Mouse (Mus musculus) natural killer cell, adult 2 months (primary cell): ENCODE results near the gene Arrdc2.

Experiments used
- DNase-seq, 2 experiments: peaks; one replicate each; pipeline ENCODE4 v3.0.0; 2022; ENCODE audit warnings: low spot score in 2 of 2

Arrdc2 gene

GRCm38 (mm10) chr8:70808955-70809701 is 30.4 kb downstream of the Arrdc2 start:
- no peak for DNase-seq

- peak; percentile 44 to 50 for DNase-seq
Observed at GRCm38 (mm10) chr8:70808239-70808638, 31.3 kb downstream of the Arrdc2 start, which contains the start of gene Il12rb1. Il12rb1 (plus strand) TSS chr8:70808449.

GRCm38 (mm10) chr8:70807304-70807703 is 32.2 kb downstream of the Arrdc2 start:
- DNase-seq, result no peak

GRCm38 (mm10) chr8:70806541-70806940 is 33.0 kb downstream of the Arrdc2 start:
- peak; percentile 73 to 74 for DNase-seq

- DNase-seq, result peak; percentile 77 to 82
Observed at GRCm38 (mm10) chr8:70804481-70805206, 34.9 kb downstream of the Arrdc2 start, which contains the start of gene Mast3. Mast3 (minus strand) TSS chr8:70805054.

- DNase-seq, result peak in 1 of 2 experiments; percentile 69
Observed at GRCm38 (mm10) chr8:70803761-70804480, 35.6 kb downstream of the Arrdc2 start.

- DNase-seq, result no peak
Observed at GRCm38 (mm10) chr8:70802786-70803510, 36.6 kb downstream of the Arrdc2 start.

- DNase-seq, result no peak
Observed at GRCm38 (mm10) chr8:70801830-70802229, 37.7 kb downstream of the Arrdc2 start.

- DNase-seq, result no peak
Observed at GRCm38 (mm10) chr8:70801156-70801555, 38.4 kb downstream of the Arrdc2 start.

- DNase-seq, result peak in 1 of 2 experiments; percentile 37
Observed at GRCm38 (mm10) chr8:70800648-70801047, 38.9 kb downstream of the Arrdc2 start.

GRCm38 (mm10) chr8:70798281-70798680 is 41.2 kb downstream of the Arrdc2 start:
- no peak for DNase-seq

GRCm38 (mm10) chr8:70797081-70798070 is 42.1 kb downstream of the Arrdc2 start:
- DNase-seq, result peak; percentile 81 to 82

- no peak for DNase-seq
Observed at GRCm38 (mm10) chr8:70796403-70797080, 43.0 kb downstream of the Arrdc2 start.

- no peak for DNase-seq
Observed at GRCm38 (mm10) chr8:70795370-70795769, 44.1 kb downstream of the Arrdc2 start.

GRCm38 (mm10) chr8:70794215-70794614 is 45.3 kb downstream of the Arrdc2 start:
- no peak for DNase-seq

GRCm38 (mm10) chr8:70792700-70793099 is 46.8 kb downstream of the Arrdc2 start:
- peak; percentile 89 to 91 for DNase-seq

- peak; percentile 99 for DNase-seq
Observed at GRCm38 (mm10) chr8:70791975-70792691, 47.4 kb downstream of the Arrdc2 start.

GRCm38 (mm10) chr8:70791294-70791701 is 48.2 kb downstream of the Arrdc2 start:
- peak; percentile 80 to 84 for DNase-seq

GRCm38 (mm10) chr8:70790846-70791245 is 48.7 kb downstream of the Arrdc2 start:
- no peak for DNase-seq
